Mouse (Mus musculus) cerebellum, postnatal 25 days (tissue): ENCODE results near the gene Ccr1.
"Not testable (repeated sequence)": the region's sequence is repeated elsewhere in the genome, so short reads cannot be mapped to it uniquely, and the experiment has no call there.

Experiments
- DNase-seq, 2 experiments: peaks; one replicate each; pipeline ENCODE4 v3.0.0; 2021; ENCODE audit warnings: mixed read lengths in 2 of 2

Ccr1 gene

DNA sequence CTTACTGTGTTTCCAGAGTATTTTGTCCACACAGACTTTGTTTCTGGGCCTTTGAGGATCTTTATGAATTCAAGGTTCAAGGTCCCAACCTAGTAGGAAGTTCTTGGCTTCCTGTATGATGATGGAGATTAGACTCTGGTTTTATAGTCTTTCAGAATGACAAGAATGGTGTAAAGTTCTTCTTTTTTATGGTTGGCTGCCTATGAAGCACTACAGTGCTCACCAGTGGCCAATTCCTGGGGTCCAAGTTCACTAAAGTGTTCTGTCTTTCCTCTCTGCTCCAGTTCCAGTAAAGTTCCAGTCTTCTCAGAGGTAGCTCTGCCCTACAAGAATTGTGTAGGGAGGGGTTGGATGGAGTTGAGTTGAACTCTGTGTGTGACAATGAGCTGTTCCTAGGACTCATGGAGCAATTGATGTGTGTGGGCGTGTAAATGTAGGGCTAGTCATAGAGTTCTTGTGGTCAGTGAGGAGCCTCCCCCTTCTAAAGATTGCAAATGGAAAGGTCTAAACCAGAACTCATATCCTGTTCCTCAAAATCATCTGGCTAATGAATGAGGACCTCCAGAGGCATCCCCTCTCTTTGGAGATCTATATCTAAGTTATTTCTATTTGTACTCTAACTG lies at the start of gene Ccr1:
Gene Ccr1, minus strand, starts transcription at position 403 of the 623 bp plus-strand sequence.
- DNase-seq = no peak

DNA sequence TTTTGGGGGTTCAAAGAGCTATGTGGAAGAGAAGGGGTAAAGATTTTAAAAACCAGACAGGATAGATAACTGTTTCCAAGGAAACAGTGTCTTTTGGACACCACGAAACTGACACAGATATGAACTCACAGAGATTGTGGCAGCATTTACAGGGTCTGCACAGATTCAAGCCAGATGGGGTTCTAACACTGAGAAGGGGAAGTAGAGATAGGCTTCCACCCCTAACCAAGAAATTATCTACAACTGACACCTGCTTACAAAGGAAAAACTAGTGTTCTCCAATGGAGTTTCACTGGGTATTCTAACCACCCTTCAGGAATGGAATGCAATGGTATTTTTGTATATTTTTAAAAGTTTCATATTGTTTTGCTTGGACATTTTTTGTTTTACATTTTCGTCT lies 47.6 kb upstream of the Ccr1 start:
- DNase-seq = no peak

DNA sequence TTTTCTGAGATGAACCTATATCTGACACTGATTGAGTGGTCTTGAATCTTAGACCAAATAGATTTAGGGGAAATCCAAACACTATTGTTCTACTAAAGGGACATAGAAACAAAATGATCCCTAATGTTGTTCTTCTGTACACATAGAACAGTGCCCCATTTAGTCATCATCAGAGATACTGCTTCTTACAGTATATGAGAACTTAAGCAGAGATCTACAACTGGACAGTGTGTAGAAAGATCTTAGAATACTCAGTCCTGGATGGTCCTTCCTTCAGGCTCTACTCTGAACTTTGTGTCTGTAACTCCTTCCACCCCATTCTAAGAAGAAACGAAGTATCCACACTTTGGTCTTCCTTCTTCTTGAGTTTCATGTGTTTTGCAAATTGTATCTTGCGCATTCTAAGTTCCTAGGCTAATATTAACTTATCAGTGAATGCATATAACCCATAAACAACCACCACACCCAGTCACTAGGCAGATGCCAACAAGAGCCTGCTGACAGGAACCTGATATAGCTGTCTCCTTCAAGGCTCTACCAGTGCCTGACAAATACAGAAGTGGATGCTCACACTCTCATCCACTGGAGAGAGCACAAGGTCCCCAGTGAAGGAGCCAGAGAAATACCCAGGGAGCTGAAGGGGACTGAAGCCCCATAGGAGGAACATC lies 46.6 kb upstream of the Ccr1 start:
- DNase-seq = no peak

DNA sequence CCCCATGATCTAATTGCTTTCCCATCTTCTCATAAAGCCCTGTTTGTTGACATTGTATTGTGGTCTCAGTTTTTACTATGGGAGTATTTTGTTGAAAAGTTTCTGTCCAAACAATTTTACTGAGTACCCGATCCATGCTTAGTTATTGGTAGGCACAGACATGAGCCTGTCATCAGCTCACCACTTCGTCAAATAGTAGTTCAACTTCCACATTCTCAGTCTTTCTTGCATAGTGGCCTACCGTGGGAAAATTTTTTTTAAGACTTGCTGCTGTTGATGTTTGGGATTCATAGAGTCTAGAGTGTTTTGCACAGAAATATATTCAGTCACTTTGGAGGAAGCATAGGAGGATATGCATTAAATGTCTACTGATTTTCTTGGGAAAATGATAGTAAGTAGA lies 44.8 kb upstream of the Ccr1 start:
- DNase-seq = no peak

DNA sequence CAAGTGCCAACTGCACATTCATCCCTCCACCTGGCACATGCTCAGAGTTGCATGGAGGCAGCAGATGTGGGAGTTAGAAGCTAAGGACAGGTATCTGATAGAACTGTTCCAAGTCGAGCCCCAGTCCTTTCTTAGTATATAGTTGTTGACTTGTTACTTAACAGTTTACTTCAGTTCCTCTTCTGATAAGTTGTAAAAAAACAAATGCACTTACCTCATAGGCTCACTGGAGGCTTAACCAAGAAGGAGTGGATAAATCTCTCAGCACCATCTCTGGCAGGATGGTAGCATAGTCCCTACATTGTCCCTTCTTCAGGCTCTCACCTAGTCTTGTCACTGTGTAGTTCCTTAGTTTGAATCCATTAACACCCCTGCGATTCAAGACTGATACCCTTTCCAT lies 44.2 kb upstream of the Ccr1 start:
- no peak for DNase-seq

DNA sequence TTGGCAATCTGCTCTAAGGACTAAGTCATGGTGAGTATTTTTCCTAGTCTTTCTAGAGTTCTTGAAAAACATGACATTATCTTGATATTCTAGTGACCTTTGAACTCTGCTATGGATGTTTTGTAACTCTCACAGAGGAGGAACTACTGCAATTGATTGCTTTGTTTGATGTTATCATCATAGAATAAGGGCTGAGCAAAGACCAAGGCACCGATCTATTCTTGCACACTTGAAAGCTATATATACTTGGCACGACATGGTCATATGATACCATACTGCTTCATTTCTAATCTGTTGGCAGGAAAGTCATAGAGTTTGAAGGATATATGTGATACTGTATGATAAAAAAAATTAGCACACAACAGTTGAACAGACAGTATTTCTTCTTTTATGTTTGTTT lies 31.3 kb upstream of the Ccr1 start:
- DNase-seq = no peak

DNA sequence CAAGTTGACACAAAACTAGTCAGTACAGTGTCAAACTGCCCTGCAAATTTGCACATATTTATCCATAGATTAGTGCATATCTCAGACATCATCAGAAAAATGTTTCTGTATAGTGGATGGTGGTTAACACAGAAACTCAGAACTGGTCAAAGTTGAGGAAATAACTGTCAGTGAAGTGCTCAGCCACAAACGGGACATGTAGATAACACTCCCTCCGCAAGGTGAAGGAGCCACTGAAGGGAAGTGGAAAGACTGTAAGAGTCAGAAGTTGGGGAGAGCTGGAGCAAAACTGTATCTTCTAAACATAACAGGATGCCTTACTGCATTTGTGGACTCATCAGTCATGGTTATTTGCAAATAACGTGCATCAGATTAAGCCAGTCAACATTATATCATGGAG lies 29.2 kb upstream of the Ccr1 start:
- DNase-seq = no peak

DNA sequence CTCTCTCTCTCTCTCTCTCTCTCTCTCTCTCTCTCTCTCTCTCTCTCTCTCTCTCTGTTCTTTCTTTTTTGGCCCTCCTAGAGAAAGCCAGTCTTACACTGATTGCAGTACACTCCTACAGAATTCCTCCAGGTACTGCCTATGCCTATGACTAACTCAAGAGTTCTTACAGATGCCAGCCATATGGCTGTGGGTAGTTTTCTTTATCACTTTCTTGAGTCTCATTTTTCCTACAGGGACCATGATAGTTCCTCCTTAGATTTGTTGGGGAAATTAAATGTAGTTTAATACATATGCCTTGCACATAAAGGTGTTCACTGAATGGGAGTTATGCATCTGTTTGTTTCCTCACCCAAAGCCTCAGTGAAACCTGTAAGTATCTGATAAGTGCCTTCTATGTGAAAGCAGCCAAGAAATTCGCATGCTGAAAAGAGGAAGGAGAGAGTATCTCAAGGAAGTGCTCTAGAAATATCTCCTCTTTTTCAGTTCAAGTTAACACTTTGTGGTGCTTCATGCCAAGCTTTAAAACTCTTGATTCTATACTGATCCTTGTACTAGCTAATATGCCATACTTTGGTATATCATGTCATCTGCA lies 22.9 kb upstream of the Ccr1 start:
- no peak for DNase-seq

DNA sequence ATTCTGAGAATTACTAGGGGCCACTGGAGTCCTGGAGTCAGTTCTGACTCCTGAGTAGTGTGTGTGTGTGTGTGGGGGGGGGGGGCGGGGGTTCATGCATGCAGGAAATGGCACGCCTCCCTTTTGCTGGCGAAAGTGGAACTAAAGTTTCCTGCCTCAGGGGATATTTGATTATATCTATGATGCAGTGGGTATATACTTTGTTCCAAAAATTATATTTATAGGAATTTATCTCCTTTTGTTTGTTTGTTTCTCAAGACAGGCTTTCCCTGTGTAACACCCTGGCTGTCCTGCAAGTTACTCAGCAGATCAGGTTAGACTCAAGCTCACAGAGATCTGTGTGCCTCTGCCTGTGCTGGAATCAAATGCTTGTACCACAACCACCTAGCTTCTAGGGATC lies 21.2 kb upstream of the Ccr1 start:
- DNase-seq = no peak

DNA sequence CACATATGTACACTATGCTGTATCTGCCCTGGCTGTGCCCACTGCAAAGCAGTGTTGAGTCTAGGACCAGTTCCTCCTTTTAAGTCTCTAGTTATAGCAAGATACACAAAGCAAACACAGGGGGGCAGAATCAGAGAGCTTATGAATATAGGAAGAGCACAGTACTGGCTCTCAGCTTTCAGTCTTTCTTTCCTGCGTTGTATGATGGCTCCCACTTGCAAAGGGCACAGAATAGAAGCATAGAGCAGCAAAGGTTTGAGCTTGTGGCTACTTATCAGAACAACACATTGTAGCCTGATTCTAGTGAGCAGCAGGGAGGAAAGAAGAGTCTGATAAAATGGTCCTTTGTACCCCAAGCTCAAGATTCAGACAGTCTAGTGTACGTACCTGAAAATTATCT lies 17.7 kb upstream of the Ccr1 start:
- no peak for DNase-seq

DNA sequence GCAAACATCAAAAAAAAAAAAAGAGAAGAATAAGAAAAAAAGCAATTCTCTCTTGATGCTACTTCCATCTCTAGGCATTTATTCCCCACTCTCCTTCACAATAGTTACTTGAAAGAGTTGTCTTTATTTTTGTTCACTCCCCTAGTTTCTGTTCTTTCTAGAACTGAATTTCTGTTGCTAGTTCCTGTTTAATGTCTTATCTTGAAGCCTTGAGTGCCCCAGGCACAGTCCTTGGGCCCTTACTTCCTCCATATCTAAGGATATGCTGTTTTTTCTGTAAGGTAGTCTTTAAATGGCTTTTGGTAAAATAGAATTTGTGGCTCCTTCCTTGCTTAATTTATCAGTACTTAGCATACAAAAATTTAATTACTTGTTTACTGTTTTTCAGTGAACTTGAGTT lies 16.5 kb upstream of the Ccr1 start:
- DNase-seq = no peak

DNA sequence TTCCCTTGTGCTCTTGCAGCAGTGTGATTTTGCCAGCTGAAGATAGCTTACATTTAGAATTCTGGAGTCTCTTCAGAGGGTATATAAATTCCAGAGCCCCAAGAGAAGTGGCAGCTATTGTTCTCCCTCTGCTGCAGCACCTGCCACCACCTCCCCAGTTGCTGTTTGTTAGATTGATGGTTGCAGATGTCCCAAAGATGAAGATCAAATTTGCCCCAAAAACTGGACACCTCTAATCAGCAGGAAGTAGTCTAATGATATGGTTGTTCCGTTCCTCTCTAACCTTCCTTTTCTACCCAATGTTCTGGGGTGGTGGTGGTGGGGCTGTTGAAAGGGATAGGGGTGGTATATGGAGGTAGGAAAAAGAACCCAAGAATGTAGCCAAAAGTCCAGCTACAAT lies 14.2 kb upstream of the Ccr1 start:
- no peak for DNase-seq

DNA sequence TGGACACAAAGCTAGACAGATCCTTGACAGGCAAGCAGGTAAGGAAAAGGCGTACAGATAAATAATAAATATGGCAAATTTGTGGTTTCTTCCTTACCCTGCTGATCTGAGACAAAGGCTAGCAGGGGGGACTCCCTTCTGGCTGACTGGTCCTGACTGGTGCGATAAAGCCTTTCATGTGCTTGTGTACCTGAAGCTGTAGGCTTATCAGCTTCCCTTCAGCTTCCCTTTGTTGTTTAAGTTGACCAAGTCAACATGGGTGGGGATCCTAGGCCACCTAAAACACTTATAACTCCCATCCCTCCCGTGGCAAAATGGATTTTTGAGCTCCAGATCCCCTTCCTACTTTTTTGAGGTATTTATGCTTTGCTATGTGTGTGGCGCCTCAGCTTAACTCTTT lies 13.4 kb upstream of the Ccr1 start:
- DNase-seq = no peak

DNA sequence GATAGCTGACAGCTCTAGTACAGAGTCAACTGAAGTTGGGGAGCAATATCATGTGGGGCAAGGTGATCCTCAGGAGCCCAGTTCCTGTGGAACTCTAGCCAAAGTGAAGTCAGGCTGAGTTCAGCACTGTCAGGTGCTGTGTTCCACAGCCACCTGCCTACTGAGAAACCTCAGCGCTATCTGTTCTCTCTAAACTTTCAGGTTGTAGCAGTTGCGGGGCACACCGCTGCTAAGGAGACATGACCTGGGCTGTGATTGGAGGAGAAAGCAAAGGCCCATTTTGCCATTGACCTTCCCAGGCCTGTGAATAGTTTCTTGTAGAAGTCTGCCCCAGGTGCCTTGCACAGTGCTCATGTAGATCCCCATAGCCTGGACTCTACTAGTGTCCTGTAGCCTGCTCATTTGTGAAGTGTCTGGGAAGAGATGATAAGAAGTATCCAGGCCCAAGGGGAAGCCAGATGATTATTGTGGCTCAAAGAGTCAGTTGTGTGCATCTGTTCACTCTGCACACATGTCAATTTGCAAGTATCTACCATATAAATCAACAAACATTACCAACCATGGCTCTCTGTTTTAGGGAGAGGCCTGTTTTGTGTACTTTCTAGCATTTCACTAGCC lies 12.5 kb upstream of the Ccr1 start:
- not testable (repeated sequence) for DNase-seq

DNA sequence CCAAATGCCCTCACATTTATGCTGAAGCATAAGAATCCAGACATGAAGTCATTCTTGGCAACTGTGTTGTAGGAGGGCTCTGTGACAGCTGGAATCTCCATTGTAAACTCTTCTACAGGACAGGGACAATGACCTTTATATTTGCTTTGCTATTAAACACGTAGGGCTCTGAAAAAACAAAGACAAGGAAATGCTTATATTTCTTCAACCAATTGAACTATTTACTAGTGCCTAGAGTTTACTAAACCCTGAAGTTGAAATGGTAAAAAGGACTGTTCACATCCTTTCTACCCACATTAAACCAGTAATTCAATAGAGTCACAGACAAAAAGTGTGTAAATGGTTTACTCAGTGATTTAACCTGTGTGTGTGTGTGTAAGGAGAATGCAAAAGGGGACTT lies 9.8 kb upstream of the Ccr1 start, which contains the start of gene Ccr1l1:
Gene Ccr1l1, minus strand, starts transcription at position 101 of the 400 bp plus-strand sequence.
- no peak for DNase-seq

DNA sequence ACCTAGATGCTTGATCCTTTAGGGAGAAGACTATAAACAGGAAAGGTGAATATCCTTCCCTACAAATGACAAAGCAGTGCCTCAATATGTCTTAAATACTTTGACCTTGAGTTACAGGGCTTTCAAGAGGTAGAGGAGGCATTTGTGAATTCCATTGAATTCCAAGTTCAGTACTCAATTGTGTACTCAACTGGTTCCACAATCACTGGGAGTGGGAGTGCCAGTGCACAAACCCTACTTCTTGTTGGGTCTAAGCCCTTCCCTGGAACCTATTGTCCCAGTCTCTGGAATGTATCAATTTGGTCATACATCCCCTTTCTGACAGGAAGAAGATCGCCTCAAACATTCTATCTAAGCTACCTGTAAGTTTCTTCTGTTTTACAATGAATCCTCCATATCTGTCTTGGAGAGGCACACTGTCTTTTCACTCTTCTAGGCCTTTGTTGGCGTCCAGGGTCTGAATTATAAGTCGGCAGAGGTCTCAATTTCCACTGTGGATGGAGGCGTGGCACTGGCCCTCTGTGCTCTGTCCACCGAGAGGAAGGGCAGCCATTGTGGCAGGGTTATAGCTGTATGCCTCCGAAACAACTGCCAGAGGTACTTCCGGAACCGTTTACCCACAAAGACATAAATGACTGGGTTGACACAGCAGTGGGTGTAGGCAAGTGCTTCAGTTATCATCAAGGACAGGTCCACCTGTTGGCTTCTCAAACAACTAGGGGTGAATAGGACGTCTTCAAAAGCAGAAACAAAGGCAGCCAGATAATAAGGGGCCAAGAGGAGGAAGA lies 8.6 kb upstream of the Ccr1 start:
- DNase-seq = no peak

DNA sequence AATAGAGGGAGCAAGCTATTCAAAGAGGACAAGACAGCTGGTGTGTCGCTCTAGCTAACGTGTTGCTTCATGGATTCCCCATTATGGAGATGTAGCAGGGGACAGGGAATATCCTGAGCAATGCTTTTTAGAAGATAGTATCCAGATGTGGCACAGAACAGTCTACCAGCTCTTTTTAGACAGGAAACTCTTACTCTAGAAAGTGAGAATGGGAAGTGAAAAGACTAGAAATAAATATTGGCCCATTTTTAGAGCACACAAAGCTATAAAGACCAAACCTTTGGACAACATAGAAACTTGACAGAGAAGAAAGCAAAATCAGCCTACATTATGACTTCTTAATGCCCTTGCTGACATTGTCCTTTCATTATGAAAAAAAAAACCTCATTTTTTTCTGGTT lies 7.1 kb upstream of the Ccr1 start:
- DNase-seq = no peak

DNA sequence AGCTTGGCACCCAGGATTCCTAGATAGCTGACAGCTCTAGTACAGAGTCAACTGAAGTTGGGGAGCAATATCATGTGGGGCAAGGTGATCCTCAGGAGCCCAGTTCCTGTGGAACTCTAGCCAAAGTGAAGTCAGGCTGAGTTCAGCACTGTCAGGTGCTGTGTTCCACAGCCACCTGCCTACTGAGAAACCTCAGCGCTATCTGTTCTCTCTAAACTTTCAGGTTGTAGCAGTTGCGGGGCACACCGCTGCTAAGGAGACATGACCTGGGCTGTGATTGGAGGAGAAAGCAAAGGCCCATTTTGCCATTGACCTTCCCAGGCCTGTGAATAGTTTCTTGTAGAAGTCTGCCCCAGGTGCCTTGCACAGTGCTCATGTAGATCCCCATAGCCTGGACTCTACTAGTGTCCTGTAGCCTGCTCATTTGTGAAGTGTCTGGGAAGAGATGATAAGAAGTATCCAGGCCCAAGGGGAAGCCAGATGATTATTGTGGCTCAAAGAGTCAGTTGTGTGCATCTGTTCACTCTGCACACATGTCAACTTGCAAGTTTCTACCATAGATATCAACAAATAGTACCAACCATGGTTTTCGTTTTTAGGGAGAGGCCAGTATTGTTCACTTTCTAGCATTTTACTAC lies 1.5 kb downstream of the Ccr1 start:
- DNase-seq = not testable (repeated sequence)

DNA sequence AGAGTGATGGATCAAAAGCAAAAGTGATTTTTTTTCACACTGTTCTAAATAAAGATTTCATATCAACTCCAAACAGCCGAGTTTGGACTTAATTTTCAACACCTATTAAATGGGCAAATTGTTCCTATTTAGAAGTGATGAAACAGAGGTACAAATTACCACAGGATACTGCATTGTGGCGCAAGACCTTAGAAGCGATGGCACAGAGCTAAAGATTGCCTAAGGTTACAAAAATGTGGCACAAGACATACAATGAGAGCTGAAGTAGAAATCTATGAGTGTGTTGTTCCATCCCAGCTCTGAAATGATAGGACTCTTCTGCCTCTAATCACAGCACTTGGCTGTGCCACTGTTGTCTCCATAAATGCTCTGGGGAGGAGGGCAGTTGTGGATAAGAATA lies 3.7 kb downstream of the Ccr1 start:
- no peak for DNase-seq

DNA sequence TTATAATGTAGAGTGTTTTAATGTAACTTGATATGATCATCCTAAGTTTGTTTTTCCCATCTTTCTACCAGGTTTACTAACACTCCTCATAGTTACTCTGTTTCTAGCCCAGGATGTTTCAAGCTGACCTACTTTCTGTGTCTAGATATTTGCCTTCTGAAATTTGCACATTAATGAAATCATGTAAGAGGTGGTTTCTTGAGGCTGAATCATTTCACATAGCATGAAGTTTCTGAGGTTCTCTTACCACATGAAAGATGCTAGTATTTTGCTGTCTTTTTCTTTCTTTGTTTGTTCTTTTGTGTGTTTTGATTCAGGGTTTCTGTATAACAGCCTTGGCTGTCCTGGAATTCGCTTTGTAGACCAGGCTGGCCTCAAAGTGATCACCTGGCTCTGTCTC lies 8.3 kb downstream of the Ccr1 start:
- DNase-seq = no peak

DNA sequence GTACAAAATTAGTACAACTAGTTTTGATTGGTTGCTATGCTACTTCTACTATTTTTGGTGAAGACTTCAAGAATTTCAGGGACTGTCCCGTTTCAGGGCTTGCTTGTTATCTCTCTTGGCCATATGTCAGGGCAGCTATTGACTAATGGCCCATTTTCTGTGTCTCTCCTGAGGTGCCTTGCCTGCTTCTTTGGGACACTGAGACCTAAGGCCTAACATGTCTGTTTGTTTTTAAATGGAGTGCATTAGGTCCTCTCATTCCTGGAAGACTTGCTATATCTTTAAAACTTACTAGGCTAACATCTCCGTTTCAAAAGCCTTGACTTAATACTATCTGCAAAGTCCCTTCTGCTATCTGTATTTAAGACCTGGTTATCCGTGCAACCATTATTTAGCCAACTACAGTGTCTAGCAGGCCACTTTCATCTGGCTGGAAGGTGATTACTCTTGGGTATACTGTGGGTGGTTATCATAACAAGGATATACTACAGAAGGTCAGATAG lies 10.5 kb downstream of the Ccr1 start:
- DNase-seq = no peak

DNA sequence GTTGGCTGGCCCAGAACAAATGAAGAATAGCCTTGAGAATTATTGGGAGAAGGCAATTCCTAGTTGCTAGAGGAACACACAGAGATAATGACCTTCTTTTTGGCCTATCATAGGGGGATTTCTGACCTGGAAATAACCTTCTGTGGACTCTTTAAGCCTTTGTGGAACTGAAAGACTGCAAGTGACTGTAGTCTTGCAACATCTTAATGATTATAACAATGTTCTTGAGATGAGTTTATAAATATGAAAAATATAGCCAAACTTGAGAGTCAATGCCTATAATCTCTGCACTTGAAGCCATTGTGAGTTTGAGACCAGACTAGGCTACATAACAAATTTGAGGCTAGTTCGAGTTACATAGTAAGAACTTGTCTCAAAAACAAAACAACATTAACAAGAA lies 11.6 kb downstream of the Ccr1 start:
- DNase-seq = no peak

DNA sequence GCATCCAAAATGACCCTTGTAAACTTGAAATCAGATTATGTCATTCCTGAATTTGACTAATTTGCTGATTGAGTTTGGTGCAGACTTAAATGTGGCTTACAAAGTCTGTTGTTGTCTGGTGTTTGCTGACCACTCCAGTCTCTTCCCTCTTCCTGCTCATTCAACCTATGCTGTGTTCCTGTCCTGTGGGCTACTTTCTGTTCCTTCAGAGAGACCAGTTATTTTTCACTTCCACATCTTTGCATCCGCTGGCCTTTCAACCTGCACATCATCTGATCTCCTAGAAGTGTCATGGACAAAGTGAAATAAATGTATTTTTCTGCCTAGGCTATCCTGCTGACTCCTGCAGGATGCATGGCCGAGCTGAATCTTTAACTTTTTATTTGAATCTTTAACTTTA lies 14.9 kb downstream of the Ccr1 start:
- DNase-seq = no peak
